Comparison of ENCODE assay signal across 16 mouse cellular contexts in genomic region chr12:115604951-115605350, GRCm38 (mm10).
DNase-seq lines count a peak whose midpoint lies in the region; TF ChIP-seq lines count a peak whose summit lies in the region.
"Had no signal": no experiment of that assay in that cellular context is flagged by ENCODE, and none has a peak within 500 bp of the region (broad histone marks: within the 10 kb centered on the region; RNA-seq: fewer than 3 reads in every experiment).

No protein-coding gene starts in this region.

- no peaks in the 10 kb centered on the region for H3K36me3 ChIP-seq in embryonic facial prominence, embryonic 10.5 days (replicated peaks)
- H3K36me3 ChIP-seq: intestine, embryonic 15.5 days; limb, embryonic 10.5 days; liver, embryonic 15.5 days had no signal

- H3K9me3 ChIP-seq in embryonic facial prominence, embryonic 10.5 days: peaks cover 46% of the 10 kb centered on the region
- H3K9me3 ChIP-seq: intestine, embryonic 15.5 days; liver, embryonic 15.5 days had no signal

- WGBS in embryonic facial prominence, embryonic 10.5 days: 54% methylated on average over 3 of the region's 3 CpGs

- no peaks in the 10 kb centered on the region for H3K4me1 ChIP-seq in bone marrow macrophage, adult 2 months (ENCODE audit: control insufficient read depth, insufficient read depth, low read length)
- no peaks in the 10 kb centered on the region for H3K4me1 ChIP-seq in embryonic facial prominence, embryonic 10.5 days
- H3K4me1 ChIP-seq: intestine, embryonic 15.5 days; limb, embryonic 10.5 days; liver, embryonic 15.5 days had no signal

- no peaks in the 10 kb centered on the region for H3K27me3 ChIP-seq in embryonic facial prominence, embryonic 10.5 days (replicated peaks; ENCODE audit: low read depth, poor library complexity, severe bottlenecking)
- H3K27me3 ChIP-seq: intestine, embryonic 15.5 days; liver, embryonic 15.5 days had no signal

- peak; percentile 26; the same call in 1 of the 2 replicates for TF ChIP-seq CTCF in bone marrow macrophage, adult 2 months (IDR thresholded peaks at IDR 0.05; ENCODE audit: low read depth, low read length)

- H3K4me3 ChIP-seq in bone marrow macrophage, adult 2 months (ENCODE audit: insufficient read depth, low read length): no peak overlapping the region
- H3K4me3 ChIP-seq in embryonic facial prominence, embryonic 10.5 days: no peak overlapping the region
- H3K4me3 ChIP-seq: erythroblast, embryonic 14.5 days; heart, adult 2 months; intestine, embryonic 15.5 days; limb, embryonic 10.5 days; liver, embryonic 15.5 days had no signal

- DNase-seq in 416B (ENCODE audit: low read depth) (peak; percentile 91), ES-CJ7 (ENCODE audit: low read depth, low spot score) (peak; percentile 79)
- peak; percentile 78 for DNase-seq in naive thymus-derived CD4-positive, alpha-beta T cell, adult 2 months (ENCODE audit: low read depth)
- no peak for DNase-seq in layer of hippocampus, adult 11-12 months (ENCODE audit: low spot score)
- no peak for DNase-seq in kidney, postnatal 14 days
- no peak for DNase-seq in embryonic facial prominence, embryonic 10.5 days (ENCODE audit: low spot score)
- DNase-seq in left cerebral cortex, adult 11 months (ENCODE audit: low spot score): no peak
- DNase-seq: adrenal gland, adult 8-10 months; heart, adult 2 months; heart, postnatal 14 days had no signal

- no peak overlapping the region for H3K27ac ChIP-seq in bone marrow macrophage, adult 2 months (ENCODE audit: insufficient read depth, low read depth, low read length)
- no peak overlapping the region for H3K27ac ChIP-seq in embryonic facial prominence, embryonic 10.5 days (replicated peaks)
- H3K27ac ChIP-seq: heart, adult 2 months; intestine, embryonic 15.5 days; limb, embryonic 10.5 days; liver, embryonic 15.5 days; macrophage had no signal

- no peak for TF ChIP-seq POLR2A in bone marrow macrophage, adult 2 months (IDR thresholded peaks at IDR 0.05; ENCODE audit: borderline replicate concordance, low read depth, low read length)

Comparison
In these comparisons a context has a peak if more than half of its experiments do, and no peak if none do; other contexts are left out.
1. DNase-seq: peak in 416B (single experiment), ES-CJ7 (single experiment) and naive thymus-derived CD4-positive, alpha-beta T cell, adult 2 months (single experiment); none in layer of hippocampus, adult 11-12 months (single experiment), kidney, postnatal 14 days (single experiment), embryonic facial prominence, embryonic 10.5 days (single experiment) and left cerebral cortex, adult 11 months (single experiment).